Mouse (Mus musculus) heart, postnatal 10 days (tissue): ENCODE results near the gene Inhbe. TPM values are rescaled to one million over a fixed set of nuclear protein-coding genes. Genes with fewer than 3 reads are reported as not detected.

ENCODE experiments used
- DNase-seq, 2 experiments: peaks; one replicate each; pipeline ENCODE4 v3.0.0; 2021
- intact Hi-C: fragments of 180-260 bp; cut with DNase I; formaldehyde crosslinking; loops from one replicate; pipeline ENCODE4 v1.15.1; 2025
- total RNA-seq, 2 experiments: library from RNA; stranded (reverse); gene quantifications; 2 replicates each; pipeline ENCODE4 v1.2.3; 2021

Inhbe gene
- not detected for total RNA-seq

DNA sequence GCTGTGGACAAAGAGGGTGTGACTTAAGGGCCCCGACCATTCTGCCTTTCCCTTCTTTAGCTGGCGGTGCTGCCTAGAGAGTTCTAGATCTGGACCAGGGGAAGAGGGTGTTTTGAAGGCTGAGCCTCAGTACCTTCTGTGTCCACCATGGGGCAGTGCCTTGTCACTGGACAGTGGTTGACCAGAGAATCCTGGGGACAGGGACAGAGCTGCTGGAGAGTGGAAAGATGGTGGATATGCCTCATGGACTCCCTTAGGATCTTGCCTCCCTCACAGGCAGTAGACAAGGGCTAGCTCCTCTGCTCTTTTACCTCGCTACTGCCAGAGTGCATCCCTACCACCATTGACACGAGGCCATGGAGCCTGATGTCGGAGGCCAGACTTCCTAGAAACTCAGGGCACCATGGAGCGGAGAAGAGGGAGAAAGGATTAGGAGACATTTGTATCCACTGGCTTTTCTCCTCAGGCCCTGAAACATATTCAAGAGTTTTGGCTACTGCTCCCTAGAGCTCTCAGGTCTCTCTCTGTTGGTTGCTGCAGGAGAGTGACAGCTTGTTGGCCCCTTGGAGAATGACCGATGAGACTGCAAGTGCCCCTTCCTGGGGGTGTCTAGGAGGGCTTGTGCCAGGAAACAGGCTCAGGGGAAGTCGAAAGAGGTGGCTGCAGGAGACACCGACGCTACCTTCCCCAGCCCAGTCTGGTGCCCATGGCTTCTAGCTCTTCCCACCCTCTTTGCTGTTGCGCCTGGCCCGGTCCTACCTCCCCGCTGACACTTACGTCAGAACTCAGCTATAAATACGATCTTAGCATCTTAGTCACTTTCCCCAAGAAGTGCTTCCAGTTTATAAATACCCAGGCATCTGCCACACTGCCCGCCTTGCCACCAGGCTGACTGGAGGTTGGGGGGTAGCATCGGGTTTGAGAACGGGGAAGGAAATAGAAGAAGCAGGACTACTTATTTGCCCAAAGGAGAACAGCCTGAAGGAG is at the start of gene Inhbe:
Inhbe (minus strand) TSS at position 503 of the 987 bp plus-strand sequence.
- DNase-seq: peak; percentile 57 to 61
- intact Hi-C loops: loop anchor here (5.0 kb wide), 1 partner anchor 83 kb away; no protein-coding TSS in a partner anchor

DNA sequence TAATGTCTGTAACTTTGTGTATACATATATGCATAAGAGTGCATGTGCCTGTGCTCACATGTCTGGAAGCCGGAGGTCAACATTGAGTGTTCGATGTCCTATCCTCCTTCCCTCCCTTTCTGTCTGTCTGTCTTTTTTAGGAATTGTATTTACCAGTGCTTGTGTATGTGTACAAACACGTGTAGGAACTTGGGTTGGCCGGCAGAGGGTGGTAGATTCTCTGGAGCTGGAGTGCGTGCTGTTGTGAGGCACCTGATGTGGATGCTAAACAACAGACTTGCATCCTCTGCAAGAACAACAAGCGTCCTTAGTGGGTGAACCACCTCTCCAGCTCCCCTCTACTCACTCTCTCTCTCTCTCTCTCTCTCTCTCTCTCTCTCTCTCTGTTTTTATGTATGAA is 37.6 kb upstream of the Inhbe start:
- DNase-seq: no peak
- intact Hi-C loops: no loop called here

DNA sequence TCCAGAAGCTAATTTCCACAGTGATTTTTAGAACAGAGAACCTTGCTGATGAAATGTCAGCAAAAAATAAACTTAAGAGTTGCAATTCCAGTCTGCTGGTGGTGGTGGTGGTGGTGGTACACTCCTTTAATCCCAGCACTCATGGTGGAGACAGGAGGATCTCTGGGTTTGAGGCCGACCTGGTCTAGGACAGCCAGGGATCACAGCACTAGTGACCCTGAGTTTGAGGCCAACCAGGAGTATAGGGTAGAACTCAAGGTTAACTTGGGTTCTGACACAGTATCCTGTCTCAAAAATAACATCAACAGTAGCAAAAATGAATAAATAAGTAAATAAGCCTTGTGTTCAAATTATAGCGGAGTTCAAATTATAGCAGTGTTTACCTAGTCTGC is 27.5 kb upstream of the Inhbe start:
- intact Hi-C loops: loop anchor here (5.0 kb wide), 1 partner anchor 41 kb away; no protein-coding TSS in a partner anchor
- DNase-seq: peak; percentile 8 to 12

DNA sequence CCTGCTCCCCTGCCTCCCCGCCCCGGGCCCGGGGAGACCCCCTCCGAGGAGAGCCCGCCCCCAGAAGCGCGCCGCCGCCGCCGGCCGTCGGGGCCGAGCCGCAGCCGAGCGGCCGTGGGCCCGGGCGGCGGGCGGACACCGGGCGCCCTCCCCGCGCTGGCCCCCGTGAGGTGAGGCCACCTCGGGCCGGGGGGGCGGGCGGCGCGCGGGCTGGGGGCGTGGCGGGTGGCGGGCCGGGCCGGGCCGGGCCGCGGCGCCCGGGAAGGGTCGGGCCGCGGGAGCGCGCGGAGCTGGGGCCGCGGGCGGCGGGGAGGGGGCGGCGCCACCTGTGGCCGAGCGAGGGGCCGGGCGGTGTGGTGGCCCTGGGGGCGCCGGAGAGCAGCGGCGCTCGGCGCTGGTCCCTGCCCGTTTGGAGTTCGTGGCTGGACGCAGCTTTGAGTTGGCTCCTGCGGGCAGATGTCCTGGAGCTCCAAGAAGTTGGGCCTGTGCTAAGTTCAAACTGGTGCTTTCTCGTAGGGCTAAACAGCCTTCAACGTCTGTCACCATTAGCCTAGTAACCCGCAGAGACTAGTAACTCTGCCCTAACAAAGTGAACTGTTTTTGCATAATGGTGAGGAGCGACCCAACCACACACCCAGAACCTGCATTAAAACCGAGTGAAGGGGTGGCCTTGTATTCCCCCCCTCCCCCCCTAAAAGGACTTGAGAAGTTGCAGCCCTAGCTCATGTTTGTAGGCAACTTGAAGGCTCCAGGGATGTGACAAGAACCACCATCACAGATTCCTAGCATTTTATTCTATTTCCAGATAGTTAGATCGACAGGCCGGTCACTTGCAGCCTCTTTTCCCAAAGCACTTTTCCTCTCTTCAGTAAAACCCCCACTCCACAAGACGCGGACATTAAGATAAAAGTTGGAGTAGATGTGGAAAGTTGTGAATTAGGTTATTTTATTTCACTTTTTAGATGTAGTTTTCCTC is 26.8 kb upstream of the Inhbe start:
- peak; percentile 74 to 84 for DNase-seq
- intact Hi-C loops: loop anchor here (5.0 kb wide), 1 partner anchor 41 kb away; no protein-coding TSS in a partner anchor

DNA sequence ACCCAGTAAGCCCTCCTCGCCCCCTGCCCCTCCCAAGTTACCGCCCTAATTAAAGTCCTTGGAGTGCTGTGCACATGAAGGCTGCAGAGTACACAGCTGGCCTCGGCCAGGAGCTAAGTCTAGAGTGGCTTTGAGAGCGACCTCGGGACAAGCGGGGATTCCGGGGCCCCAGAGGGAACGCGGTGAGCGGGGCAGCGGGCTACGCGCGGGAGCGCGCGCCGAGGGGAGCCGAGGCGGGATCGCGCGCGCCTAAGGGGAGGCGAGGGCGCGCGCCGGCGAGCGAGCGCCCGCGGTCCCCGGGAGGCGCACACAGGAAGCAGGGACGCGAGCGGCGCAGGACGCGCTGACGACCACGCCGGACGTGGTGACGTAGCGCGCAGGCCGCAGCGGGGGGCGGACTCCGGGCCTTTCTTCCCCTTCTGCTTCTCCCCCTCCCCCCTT is 26.1 kb upstream of the Inhbe start, which contains the start of gene R3hdm2:
R3hdm2 (plus strand) TSS at position 77 of the 441 bp plus-strand sequence.
- peak; percentile 94 for DNase-seq
- intact Hi-C loops: loop anchor here (5.0 kb wide), 1 partner anchor 42 kb away; no protein-coding TSS in a partner anchor

DNA sequence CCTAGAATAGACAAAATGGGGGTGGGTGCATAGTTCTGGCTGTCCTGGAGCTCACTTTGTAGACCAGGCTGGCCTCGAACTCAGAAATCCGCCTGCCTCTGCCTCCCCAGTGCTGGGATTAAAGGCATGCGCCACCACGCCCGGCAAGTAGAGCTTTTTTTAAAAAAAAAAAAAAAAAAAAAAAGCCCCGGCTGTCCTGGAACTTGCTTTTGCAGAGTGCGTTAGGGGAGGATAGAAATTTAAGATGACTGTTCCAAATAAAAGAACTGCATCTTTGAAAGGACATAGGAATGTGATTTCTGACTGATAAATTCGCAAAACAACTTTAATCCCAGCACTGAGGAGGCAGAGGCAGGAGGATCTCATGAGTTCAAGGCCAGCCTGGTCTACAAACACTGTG is 25.4 kb upstream of the Inhbe start:
- no peak for DNase-seq
- intact Hi-C loops: loop anchor here (5.0 kb wide), 1 partner anchor 43 kb away; no protein-coding TSS in a partner anchor

DNA sequence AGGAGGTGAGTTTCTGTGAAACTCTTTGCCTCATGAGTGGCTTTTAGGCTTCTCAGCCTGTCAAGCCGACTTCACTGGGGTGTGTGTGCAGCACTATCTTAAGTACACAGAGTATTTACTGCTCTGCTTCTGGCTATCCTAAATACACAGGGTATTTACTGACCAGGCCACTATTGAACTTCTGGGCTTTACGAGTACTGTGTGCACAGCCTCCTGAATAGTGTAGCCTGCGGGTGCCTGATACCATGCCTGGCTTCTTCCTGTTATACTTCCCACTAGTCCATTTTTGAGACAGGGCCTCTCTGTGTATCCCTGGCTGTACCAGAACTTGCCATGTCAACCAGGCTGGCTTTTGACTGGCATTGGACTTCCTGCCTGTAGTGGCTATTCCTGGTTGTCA is 23.5 kb upstream of the Inhbe start:
- DNase-seq: no peak
- intact Hi-C loops: no loop called here

DNA sequence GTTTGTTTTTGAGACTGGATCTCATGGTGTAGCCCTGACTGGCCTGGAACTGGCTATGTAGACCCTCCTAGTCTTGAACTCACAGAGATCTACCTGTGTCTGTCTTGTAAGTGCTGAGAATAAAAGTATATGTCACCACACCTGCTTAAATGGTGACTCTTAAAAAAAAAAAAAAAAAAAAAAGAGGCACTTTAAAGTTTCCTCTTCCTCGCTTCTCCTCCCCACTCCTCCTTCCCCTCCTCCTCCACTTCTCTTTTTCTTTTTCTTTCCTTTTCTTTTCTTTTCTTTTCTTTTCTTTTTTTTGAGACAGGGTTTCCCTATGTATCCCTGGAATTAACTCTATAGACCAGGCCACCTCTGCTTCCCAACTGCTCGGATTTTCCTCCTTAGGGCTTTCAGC is 16.8 kb upstream of the Inhbe start:
- intact Hi-C loops: no loop called here
- no peak for DNase-seq

DNA sequence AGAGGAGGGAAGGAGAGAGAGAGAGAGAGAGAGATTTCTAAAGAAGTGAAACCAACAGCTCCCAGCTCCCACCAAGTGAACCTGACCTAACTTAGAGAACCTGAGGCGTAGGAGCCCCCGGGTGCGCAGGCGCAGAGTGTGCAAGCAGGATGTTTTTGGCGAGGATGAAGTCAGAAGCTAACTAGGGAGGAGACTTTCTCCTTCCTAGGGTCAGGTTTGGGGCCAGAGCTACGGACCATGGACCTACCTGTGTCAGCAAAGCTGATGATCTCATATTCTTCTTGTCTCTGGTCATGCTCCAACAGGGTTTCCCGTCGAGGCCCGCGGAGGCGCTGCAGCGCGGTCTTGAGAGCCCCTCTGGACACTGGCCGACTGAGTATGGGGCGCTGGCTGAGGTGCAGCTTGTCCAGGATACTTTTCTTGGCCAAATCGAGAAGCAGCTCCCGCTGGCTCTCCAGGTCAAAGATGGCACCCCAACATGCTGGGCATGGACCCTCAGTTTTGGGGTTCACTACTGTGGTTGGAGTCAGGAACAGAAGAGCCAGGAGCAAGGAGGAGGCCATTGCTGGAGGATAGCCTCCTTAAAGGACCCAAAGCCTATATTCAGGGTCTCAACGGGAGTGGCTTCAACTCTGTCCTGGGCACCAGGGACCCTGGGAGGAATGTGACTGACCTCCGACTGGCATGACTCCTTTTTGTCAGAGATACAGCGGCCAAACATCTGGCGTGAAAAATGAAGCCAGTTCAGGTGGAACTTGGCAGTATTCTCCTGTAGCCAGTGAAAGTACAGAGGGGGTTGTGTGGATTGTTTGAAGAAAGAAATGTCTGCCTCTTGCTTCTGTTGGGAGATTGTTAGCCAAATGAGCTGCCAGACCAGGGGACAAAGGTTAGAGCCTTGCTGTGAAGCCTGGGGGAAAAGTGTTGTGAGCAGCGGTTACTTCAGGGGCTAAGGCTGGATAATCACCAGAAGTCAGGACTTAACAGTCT is 15.9 kb upstream of the Inhbe start, which contains the start of gene Inhbc:
Inhbc (minus strand) TSS at position 598 of the 987 bp plus-strand sequence.
- DNase-seq: no peak
- intact Hi-C loops: no loop called here

DNA sequence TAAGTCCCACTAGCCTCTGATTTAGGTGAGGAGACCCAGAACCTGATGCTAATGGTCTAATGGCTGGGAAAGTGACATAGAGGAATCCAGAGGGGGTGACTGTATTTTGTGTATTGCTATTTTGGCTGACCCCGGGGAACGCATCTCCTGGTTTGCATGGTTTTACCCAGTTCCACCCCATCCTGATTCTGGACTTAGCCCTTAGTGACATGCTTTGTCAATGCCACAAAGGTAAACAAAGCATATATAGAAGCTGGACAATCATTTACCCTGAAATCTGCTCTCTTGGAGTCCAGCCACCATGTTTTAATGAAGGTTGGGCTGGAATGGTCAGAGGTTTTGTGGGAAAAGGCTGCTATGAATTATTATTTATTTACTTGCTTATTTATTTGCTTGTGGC is 14.1 kb upstream of the Inhbe start:
- no peak for DNase-seq
- intact Hi-C loops: no loop called here

DNA sequence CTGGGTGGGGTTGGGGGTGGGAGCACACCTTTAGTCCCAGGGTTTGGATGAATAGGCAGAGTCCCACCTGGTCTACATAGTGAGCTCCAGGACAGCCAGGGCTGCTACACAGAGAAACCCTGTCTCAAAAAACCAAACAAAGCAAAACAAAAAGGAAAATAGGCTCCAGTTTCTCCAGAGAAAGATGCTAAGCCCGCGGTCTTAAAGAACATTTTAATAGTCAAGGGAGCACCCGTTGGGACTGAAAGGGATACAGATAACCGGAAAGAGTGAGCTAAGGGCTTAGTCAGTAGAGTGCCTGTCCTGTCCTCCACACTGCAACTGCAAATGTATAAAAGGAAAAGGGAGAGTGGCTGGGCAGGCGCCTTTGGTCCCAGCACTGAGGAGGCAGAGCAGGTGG is 12.9 kb upstream of the Inhbe start:
- intact Hi-C loops: no loop called here

DNA sequence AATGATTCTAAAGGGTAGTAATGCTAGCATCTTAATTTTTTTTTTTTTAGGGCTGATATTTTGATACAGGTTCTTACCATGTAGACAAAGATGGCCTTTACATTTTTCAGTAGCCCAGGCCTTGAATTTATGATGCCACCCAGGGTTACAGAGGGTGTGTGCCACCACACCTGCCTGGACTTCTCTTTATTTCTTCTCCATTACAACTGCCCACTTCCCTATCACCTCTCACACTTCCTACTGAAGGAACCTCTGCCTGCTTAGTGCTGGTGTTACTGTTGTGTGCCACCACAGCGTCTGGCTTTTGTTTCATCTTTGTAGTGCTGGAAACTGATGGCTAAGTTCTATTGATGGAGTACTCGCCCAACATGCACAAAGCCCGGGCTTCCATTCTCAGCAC is 6.5 kb upstream of the Inhbe start:
- no peak for DNase-seq
- intact Hi-C loops: no loop called here

More for the DNA sequence above, 12.9 kb upstream of the Inhbe start:
- no peak for DNase-seq

DNA sequence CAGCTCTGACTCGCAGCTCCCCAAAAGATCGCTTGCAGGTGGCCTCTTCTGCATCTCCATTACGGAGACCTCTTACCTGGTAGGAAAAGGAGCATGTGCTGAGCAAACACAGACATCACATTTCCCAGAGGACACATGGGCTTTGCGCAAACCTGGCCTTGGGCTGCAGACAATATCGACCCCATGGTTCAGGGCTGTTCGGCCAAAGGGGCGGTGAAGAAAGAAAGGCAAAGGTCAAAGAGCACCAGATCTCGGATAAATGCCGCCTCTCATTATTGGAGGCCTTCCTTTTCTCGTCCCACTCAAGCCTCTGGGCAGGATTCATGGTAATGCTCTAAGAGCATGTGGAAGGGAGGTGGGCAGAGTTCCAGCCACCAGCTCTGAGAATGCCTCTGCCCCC is 1.1 kb upstream of the Inhbe start:
- intact Hi-C loops: no loop called here
- no peak for DNase-seq

DNA sequence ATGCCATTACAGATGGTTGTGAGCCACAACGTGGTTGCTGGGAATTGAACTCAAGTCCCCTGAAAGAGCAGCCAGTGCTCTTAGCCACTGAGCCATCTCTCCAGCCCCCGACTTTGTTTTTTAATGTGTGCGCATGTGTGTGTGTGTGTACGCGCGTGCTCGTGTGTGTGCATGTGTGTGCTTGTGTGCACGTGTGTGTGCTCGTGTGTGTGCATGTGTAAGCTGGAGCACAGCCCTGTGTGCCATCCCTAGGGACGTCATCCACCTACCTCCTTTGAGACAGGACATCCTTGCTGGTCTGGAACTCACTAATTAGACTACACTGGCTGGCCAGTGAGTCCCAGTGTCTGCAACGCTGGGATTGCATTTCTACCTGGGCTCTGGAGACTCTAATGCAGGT is 1.4 kb downstream of the Inhbe start:
- DNase-seq: no peak
- intact Hi-C loops: loop anchor here (5.0 kb wide), 1 partner anchor 85 kb away; no protein-coding TSS in a partner anchor

DNA sequence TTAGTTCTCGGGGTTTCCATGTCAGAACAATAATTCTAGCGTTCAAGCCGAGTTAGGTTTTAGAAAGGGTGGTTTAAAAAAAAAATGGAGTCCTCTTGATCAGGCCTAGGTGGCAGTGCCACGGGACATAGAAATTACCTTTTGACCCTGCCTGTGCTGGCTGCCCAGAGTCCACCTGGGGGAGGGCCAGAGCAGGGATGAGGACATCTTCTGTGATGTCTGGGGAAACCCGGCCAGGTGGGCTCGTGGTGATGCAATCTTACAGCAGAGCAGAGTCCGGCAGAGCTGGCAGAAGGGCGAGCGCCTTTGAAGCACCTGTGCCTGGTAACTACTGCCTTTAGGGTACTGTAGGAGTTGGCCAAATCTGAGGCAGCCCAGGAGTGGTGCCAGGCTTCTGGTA is 2.0 kb downstream of the Inhbe start:
- intact Hi-C loops: loop anchor here (5.0 kb wide), 1 partner anchor 85 kb away; no protein-coding TSS in a partner anchor

DNA sequence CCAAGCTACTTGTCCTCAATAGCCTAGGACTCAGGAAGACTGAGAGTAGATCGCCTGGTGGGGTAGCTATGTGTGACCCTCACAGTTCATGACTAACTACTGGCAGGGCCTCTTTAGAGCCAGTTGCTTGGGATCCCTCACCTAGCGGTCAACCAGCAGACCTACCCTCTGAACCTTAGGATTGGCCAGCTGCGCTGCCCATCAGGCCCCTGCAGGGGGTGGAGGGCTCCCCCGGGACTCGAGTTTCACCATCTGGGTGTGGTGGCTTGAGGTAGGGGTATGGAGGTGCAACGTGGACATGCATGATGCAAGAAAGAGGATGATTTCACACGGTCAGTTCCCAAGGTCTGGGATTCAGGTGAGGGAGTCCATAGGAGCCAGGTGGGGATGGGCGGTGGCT is 2.5 kb downstream of the Inhbe start:
- no peak for DNase-seq
- intact Hi-C loops: loop anchor here (5.0 kb wide), 1 partner anchor 86 kb away; no protein-coding TSS in a partner anchor

More for the DNA sequence above, 2.0 kb downstream of the Inhbe start:
- DNase-seq: no peak

DNA sequence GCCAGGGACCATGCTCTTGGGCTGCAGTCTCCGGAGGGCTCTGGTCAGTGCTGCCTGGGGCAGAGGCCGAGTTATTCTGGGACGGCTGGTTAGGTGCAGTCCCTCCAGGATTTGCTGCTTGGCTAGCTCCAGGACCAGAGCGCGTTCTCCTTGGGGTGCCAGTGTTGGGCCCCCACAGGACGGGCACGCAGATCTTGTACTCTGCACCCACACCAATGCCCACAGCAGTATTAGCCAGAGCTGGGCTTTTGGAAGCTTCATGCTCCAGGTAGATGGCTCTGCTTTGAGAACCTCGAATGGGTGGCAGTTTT is 3.0 kb downstream of the Inhbe start:
- intact Hi-C loops: loop anchor here (5.0 kb wide), 1 partner anchor 86 kb away; no protein-coding TSS in a partner anchor

DNA sequence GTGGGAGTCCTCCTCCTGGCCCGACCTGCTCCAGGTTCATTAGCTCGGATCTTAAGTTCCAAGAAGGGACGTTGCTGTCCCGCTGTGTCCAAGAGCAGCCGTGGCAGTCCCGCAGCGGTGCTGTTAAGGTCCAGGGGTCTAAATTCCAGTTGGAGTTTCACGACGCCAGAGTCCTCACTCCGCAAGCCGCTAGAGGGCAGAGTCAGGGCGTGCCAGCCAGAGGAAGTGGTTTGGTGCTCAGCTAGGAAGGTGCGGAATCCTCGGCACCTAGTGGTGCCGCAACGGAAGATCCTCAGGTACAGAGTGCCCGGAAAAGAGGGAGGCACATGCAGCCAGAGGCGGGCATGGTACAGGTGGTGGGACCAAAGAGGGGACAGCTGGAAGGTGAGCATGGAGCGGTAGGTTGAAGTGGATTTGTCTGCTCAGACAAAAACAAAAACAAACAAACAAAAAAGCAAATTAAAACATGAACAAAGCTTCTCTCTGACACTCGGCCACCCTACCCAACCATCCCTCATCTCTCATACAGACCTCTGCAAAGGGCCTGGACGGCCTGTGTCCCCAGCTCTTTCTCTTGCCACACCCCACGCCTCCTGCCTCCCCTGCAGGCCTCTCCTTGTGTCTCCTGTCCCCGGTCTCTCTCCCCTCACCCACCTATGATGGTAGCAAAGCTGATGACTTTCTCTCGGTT is 3.5 kb downstream of the Inhbe start:
- intact Hi-C loops: loop anchor here (5.0 kb wide), 1 partner anchor 87 kb away; no protein-coding TSS in a partner anchor
- DNase-seq: peak; percentile 80 to 81

More for the DNA sequence above, 3.0 kb downstream of the Inhbe start:
- no peak for DNase-seq
